ENCODE assay signal across 15 mouse cellular contexts in genomic region chr11:3232248-3232647, GRCm38 (mm10).
"Had no signal": no experiment of that assay in that cellular context is flagged by ENCODE, and none has a peak within 500 bp of the region (broad histone marks: within the 10 kb centered on the region; RNA-seq: fewer than 3 reads in every experiment).

No protein-coding gene starts in this region.

- H3K27me3 ChIP-seq: megakaryocyte, embryonic 14.5 days; midbrain, embryonic 13.5 days; midbrain, embryonic 15.5 days; neural tube, embryonic 12.5 days had no signal

- H3K9ac ChIP-seq: liver, embryonic 14.5 days; lung, embryonic 14.5 days; midbrain, embryonic 13.5 days; midbrain, embryonic 15.5 days; neural tube, embryonic 12.5 days had no signal

- H3K4me3 ChIP-seq: megakaryocyte, embryonic 14.5 days; midbrain, embryonic 13.5 days; midbrain, embryonic 15.5 days; neural tube, embryonic 12.5 days had no signal

- H3K4me1 ChIP-seq: midbrain, embryonic 13.5 days; midbrain, embryonic 15.5 days; neural tube, embryonic 12.5 days had no signal

- H3K9me3 ChIP-seq: megakaryocyte, embryonic 14.5 days; midbrain, embryonic 13.5 days; midbrain, embryonic 15.5 days; neural tube, embryonic 12.5 days had no signal

- DNase-seq: lung, adult 18-20 months; lung, embryonic 14.5 days; lung, postnatal 10 days; lung, postnatal 4 days; right cerebral cortex, postnatal 14 days; spleen, adult 18-20 months; thymus, adult 18-20 months; thymus, postnatal 14 days; thymus, postnatal 36 days had no signal

- ATAC-seq: midbrain, embryonic 13.5 days; midbrain, embryonic 15.5 days had no signal

- H3K4me2 ChIP-seq: lung, embryonic 14.5 days; midbrain, embryonic 11.5 days; midbrain, embryonic 13.5 days; midbrain, embryonic 15.5 days; neural tube, embryonic 12.5 days had no signal

- H3K27ac ChIP-seq: liver, embryonic 14.5 days; midbrain, embryonic 13.5 days; midbrain, embryonic 15.5 days; neural tube, embryonic 12.5 days had no signal
